Mouse (Mus musculus): ENCODE data around the gene Rab8a.

DNA sequence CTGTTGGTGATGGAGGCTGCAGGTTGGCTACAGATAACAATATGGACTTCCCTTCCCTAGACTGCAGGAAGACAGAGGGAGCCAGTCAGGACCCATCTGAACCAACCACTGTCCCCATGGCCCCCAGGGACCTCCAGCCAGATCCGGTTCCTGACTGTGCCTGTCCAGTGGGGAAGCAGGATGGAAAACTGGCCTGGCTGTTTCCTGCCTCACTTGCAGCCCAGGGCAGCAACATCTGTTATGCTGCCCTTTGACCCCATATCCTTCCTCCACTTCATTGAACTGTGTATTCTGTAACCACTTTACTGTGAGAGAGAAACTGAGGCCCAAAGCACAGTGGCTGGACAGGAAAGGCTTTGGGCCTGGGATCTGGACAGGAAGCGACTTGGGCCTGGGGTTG is 29.7 kb upstream of the Rab8a start:
- no peak for TF ChIP-seq CTCF (IDR thresholded peaks at IDR 0.05; ENCODE audit: insufficient read depth, low read depth, low read length)
- TF ChIP-seq POLR2A (IDR thresholded peaks at IDR 0.05; ENCODE audit: insufficient read depth, low read depth, low read length) = no peak

Measured in olfactory bulb, adult 2 months (tissue).